Mouse (Mus musculus) E14TG2a.4 (cell line): ENCODE measurements at regions not wholly inside any gene's neighbourhood (a gene's known extent, or its start where the extent isn't known, plus 50 kb on each side); places are given as distances from the start of the nearest gene placed in this dataset.

Experiments
- H3K27me3 ChIP-seq: 2 replicates; pipeline ENCODE4 v1.6.1; 2014; ENCODE audit warnings: low read length, control low read depth; ENCODE audit not compliant: insufficient read depth
- H3K36me3 ChIP-seq: 2 replicates; pipeline ENCODE4 v1.6.1; 2014; ENCODE audit warnings: low read length, control low read depth; ENCODE audit not compliant: insufficient read depth
- H3K4me1 ChIP-seq: replicated peaks from 2 replicates; pipeline ENCODE4 v1.6.1; 2014; ENCODE audit warnings: low read depth, low read length, control low read depth
- H3K4me3 ChIP-seq: replicated peaks from 2 replicates; pipeline ENCODE4 v1.5.1; 2014; ENCODE audit warnings: mild to moderate bottlenecking, low read length
- H3K9me3 ChIP-seq: 2 replicates; pipeline ENCODE4 v1.6.1; 2014; ENCODE audit warnings: low read length, control low read depth
- CTCF ChIP-seq: conservative IDR thresholded peaks from 2 replicates; pipeline ENCODE4 v1.5.1; 2014; ENCODE audit warnings: low read length
- NANOG ChIP-seq: IDR thresholded peaks from 2 replicates; pipeline ENCODE4 v1.6.1; 2014; ENCODE audit warnings: borderline replicate concordance, low read length, mixed read lengths
- POU5F1 ChIP-seq: IDR thresholded peaks from 2 replicates; pipeline ENCODE4 v1.6.1; 2014; ENCODE audit warnings: low read length, borderline replicate concordance

DNA sequence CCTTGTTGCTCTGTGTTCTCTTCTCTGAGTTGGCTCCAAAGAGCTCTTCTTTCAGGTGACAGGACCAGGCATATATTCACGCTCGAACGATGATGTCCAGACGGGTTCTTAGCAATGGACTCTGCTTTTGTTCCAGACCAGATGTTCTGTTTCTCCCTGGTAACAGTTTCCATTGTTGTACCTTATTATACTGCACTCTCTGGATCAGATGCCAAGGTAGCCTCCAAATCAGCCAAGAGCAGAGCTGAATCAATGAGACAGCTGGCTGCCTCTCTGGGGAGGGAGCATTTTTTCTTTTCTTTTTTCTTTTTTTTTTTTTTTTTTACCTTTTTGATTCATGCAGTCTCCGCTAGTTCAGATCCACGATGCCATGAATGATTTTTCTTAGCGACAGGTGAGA, 50.9 kb upstream of the Nxph1 start:
- Histone ChIP-seq H3K4me1 (no peaks in the 10 kb centered on the region), H3K27me3 (no peaks in the 10 kb centered on the region), H3K9me3 (no peaks in the 10 kb centered on the region), H3K4me3 (no peak overlapping the region), H3K36me3 (no peaks in the 10 kb centered on the region)
- TF ChIP-seq POU5F1: no peak
- TF ChIP-seq CTCF: no peak
- TF ChIP-seq NANOG: no peak

- Histone ChIP-seq H3K36me3 (no peaks in the 10 kb centered on the region), H3K9me3 (no peaks in the 10 kb centered on the region), H3K4me1 (no peaks in the 10 kb centered on the region), H3K27me3 (no peaks in the 10 kb centered on the region), H3K4me3 (no peak overlapping the region)
- TF ChIP-seq CTCF (no peak), NANOG (no peak), POU5F1 (no peak)
Measured at GRCm38 (mm10) chr6:8898268-8898667, 50.0 kb upstream of the Nxph1 start.
